Mouse (Mus musculus) liver, postnatal 0 days (tissue): ENCODE measurements around the gene Olfr175-ps1.

ENCODE experiments used
- CTCF ChIP-seq: sonication (generic); IDR thresholded peaks from 2 replicates; pipeline ENCODE4 v1.5.1; 2016; ENCODE audit warnings: antibody characterized with exemption, low read depth
- EP300 ChIP-seq: IDR thresholded peaks from 2 replicates; pipeline ENCODE4 v1.6.1; 2016; ENCODE audit warnings: antibody characterized with exemption, low read depth, mild to moderate bottlenecking

- TF ChIP-seq CTCF: no peak
- TF ChIP-seq EP300: no peak
Observed at GRCm38 (mm10) chr16:58826732-58827319, at the start of gene Olfr175-ps1.
